Comparison of ENCODE assay signal across 7 mouse cellular contexts in the genomic region with DNA sequence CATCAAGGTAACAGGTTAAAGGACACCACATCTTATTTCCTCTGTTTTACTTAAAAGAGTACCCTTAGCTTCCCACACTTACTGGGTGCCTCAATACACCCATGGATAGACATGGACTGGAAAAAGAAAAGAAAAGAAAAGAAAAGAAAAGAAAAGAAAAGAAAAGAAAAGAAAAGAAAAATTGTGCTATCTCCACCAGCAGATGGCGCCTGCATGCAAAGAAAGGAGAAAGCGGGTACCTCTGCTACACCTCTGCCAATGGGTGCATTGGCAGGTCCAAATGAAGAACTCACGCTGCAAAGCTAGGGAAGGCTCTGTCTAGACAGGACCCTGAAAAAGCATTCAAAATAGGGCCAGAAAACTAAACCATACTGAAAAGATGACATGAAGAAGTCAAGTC. TPM values are rescaled to one million over a fixed set of nuclear protein-coding genes. Genes with fewer than 3 reads are reported as not detected.
DNase-seq lines count a peak whose midpoint lies in the region; ATAC-seq and TF ChIP-seq lines count a peak whose summit lies in the region.

No protein-coding gene starts in this region.

- TF ChIP-seq CTCF in CH12.LX (conservative IDR thresholded peaks at IDR 0.05 in 1 of 2, IDR thresholded peaks at IDR 0.05 in 1 of 2; ENCODE audit: low read depth in 2 of 2, low read length in 2 of 2): peak; percentile 36 to 75; a peak in 3 of 4 replicates

- no peaks in the 10 kb centered on the region for H3K79me2 ChIP-seq in CH12.LX (replicated peaks; ENCODE audit: control insufficient read depth, extremely low read depth, insufficient read depth, poor library complexity, severe bottlenecking)

- TF ChIP-seq EP300 in CH12.LX (IDR thresholded peaks at IDR 0.05; ENCODE audit: low read length): no peak

- TF ChIP-seq POLR2A in CH12.LX (IDR thresholded peaks at IDR 0.05; ENCODE audit: low read depth, low read length): no peak

- no peaks in the 10 kb centered on the region for H3K36me3 ChIP-seq in kidney, embryonic 14.5 days (ENCODE audit: control insufficient read depth, insufficient read depth, low read length)
- H3K36me3 ChIP-seq in CH12.LX (replicated peaks in 1 of 2; ENCODE audit: control insufficient read depth in 1 of 2, insufficient read depth in 1 of 2, low read length in 1 of 2): no peaks in the 10 kb centered on the region
- no peaks in the 10 kb centered on the region for H3K36me3 ChIP-seq in intestine, embryonic 16.5 days (ENCODE audit: control insufficient read depth, insufficient read depth, low read length)

- H3K27me3 ChIP-seq in kidney, embryonic 14.5 days (ENCODE audit: control insufficient read depth, insufficient read depth, low read length): peaks cover 9% of the 10 kb centered on the region; the same call in 1 of the 2 replicates
- peaks cover 12% of the 10 kb centered on the region for H3K27me3 ChIP-seq in CH12.LX (replicated peaks)
- H3K27me3 ChIP-seq in intestine, embryonic 16.5 days (replicated peaks; ENCODE audit: control insufficient read depth, insufficient read depth, low read length): peaks cover 3% of the 10 kb centered on the region; the same call in 1 of the 2 replicates

- in situ Hi-C loops in CH12.LX (cut with MboI; ENCODE audit: low pct_ligation_motif_present, low pct_unique_long_range_greater_than_20kb, low sequenced_read_pairs): loop anchor here (5.0 kb wide), 2 partner anchors 178 to 258 kb away; no protein-coding TSS in a partner anchor

- dilution Hi-C loops in CH12.LX (cut with MboI; ENCODE audit: extremely low pct_ligation_motif_present, extremely low pct_unique_long_range_greater_than_20kb, low sequenced_read_pairs): no loop called here

- peak; percentile 74 for TF ChIP-seq RAD21 in CH12.LX (IDR thresholded peaks at IDR 0.05; ENCODE audit: low read depth, low read length)

- WGBS in kidney, embryonic 14.5 days: 8% methylated on average over 3 of the region's 3 CpGs
- 5% methylated on average over 3 of the region's 3 CpGs for WGBS in intestine, embryonic 16.5 days

- no peak overlapping the region for H3K27ac ChIP-seq in kidney, embryonic 14.5 days (ENCODE audit: low read depth, low read length)
- H3K27ac ChIP-seq in CH12.LX (ENCODE audit: insufficient read depth, low read depth): no peak overlapping the region
- H3K27ac ChIP-seq in intestine, embryonic 16.5 days (ENCODE audit: low read length): no peak overlapping the region

- H3K4me1 ChIP-seq in kidney, embryonic 14.5 days (ENCODE audit: control insufficient read depth, insufficient read depth, low read length): 0 out of 2 replicates have a peak, but pooled peaks cover 5% of the 10 kb centered on the region
- no peaks in the 10 kb centered on the region for H3K4me1 ChIP-seq in CH12.LX (ENCODE audit: control insufficient read depth in 1 of 2, insufficient read depth in 2 of 2)
- H3K4me1 ChIP-seq in intestine, embryonic 16.5 days (ENCODE audit: control insufficient read depth, insufficient read depth, low read length): no peaks in the 10 kb centered on the region

- no peaks in the 10 kb centered on the region for H3K9me3 ChIP-seq in kidney, embryonic 14.5 days (ENCODE audit: control insufficient read depth, low read length)
- H3K9me3 ChIP-seq in CH12.LX (replicated peaks; ENCODE audit: low read length): peaks cover 2% of the 10 kb centered on the region
- H3K9me3 ChIP-seq in intestine, embryonic 16.5 days (ENCODE audit: control insufficient read depth, low read length): no peaks in the 10 kb centered on the region

- DNase-seq in kidney, adult 9 months: peak; percentile 36
- peak; percentile 37 for DNase-seq in CH12.LX (ENCODE audit: extremely low read depth)
- peak; percentile 72 for DNase-seq in NIH3T3 (ENCODE audit: low read depth)
- DNase-seq in embryo, embryonic 10.5 days (ENCODE audit: low spot score): peak; percentile 64
- peak; percentile 32 for DNase-seq in lung, postnatal 10 days

- ATAC-seq in kidney, embryonic 14.5 days (ENCODE audit: low FRiP score, low TSS enrichment): no peak
- no peak for ATAC-seq in intestine, embryonic 16.5 days

- no peak overlapping the region for H3K4me3 ChIP-seq in kidney, embryonic 14.5 days (ENCODE audit: low read length)
- no peak overlapping the region for H3K4me3 ChIP-seq in CH12.LX (replicated peaks in 1 of 3; ENCODE audit: low read depth in 2 of 3, low read length in 2 of 3, poor library complexity in 1 of 3)
- H3K4me3 ChIP-seq in intestine, embryonic 16.5 days (ENCODE audit: low read length): no peak overlapping the region

- no peak overlapping the region for H3K4me2 ChIP-seq in kidney, embryonic 14.5 days (replicated peaks; ENCODE audit: low read depth, low read length)
- H3K4me2 ChIP-seq in CH12.LX (ENCODE audit: insufficient read depth, low read depth, poor library complexity, severe bottlenecking): no peak overlapping the region
- H3K4me2 ChIP-seq in intestine, embryonic 16.5 days (ENCODE audit: low read depth, low read length): no peak overlapping the region

- no peak overlapping the region for H3K9ac ChIP-seq in kidney, embryonic 14.5 days (ENCODE audit: low read depth, low read length)
- H3K9ac ChIP-seq in CH12.LX (ENCODE audit: insufficient read depth, low read depth): no peak overlapping the region
- H3K9ac ChIP-seq in intestine, embryonic 16.5 days (ENCODE audit: low read depth, low read length): no peak overlapping the region

TF ChIP-seq in CH12.LX, 34 proteins besides CTCF, POLR2A, EP300 and RAD21:
- TF ChIP-seq ZMIZ1 (IDR thresholded peaks at IDR 0.05; ENCODE audit: low read depth, low read length) (no peak), BHLHE40 (IDR thresholded peaks at IDR 0.05; ENCODE audit: low read depth, low read length) (no peak), HCFC1 (IDR thresholded peaks at IDR 0.05; ENCODE audit: low read depth, low read length) (no peak), SMC3 (IDR thresholded peaks at IDR 0.05; ENCODE audit: low read depth, low read length) (peak; percentile 75), E2F4 (IDR thresholded peaks at IDR 0.05; ENCODE audit: insufficient replicate concordance, low read depth, low read length) (no peak), USF2 (conservative IDR thresholded peaks at IDR 0.05; ENCODE audit: low read depth, low read length) (no peak), MXI1 (IDR thresholded peaks at IDR 0.05; ENCODE audit: low read depth, low read length) (no peak)

RNA-seq across cellular contexts. Expression of a gene that starts 8.0 kb away (rescaled TPM):
- polyA plus RNA-seq in kidney, embryonic 14.5 days (2014; fragmentation: Nextera tagmentation; extraction: Ambion mirVana): 0.50 and 0.83 TPM in 2 replicates
- total RNA-seq in CH12.LX (2012; rRNA removed) (0.13 and 0.25 TPM in 2 replicates), CH12.LX (2014; rRNA removed) (not detected in 2 replicates)
- 0.07 TPM in 1 of 2 replicates, not detected in the other for polyA plus RNA-seq in CH12.LX (2012; ENCODE audit: insufficient read length, low read depth)
- 1.0 and 1.1 TPM in 2 replicates for polyA plus RNA-seq in intestine, embryonic 16.5 days (2015; fragmentation: Nextera tagmentation; extraction: Ambion mirVana)
